Mouse (Mus musculus) liver, embryonic 14.5 days (tissue): ENCODE results near the gene Eif2b1.

Experiments used
- CTCF ChIP-seq: IDR thresholded peaks from 2 replicates; pipeline ENCODE4 v1.5.1; 2016; ENCODE audit warnings: antibody characterized with exemption, low read depth, control low read depth
- EP300 ChIP-seq: IDR thresholded peaks from 2 replicates; pipeline ENCODE4 v1.6.1; 2016; ENCODE audit warnings: antibody characterized with exemption, low read depth

DNA sequence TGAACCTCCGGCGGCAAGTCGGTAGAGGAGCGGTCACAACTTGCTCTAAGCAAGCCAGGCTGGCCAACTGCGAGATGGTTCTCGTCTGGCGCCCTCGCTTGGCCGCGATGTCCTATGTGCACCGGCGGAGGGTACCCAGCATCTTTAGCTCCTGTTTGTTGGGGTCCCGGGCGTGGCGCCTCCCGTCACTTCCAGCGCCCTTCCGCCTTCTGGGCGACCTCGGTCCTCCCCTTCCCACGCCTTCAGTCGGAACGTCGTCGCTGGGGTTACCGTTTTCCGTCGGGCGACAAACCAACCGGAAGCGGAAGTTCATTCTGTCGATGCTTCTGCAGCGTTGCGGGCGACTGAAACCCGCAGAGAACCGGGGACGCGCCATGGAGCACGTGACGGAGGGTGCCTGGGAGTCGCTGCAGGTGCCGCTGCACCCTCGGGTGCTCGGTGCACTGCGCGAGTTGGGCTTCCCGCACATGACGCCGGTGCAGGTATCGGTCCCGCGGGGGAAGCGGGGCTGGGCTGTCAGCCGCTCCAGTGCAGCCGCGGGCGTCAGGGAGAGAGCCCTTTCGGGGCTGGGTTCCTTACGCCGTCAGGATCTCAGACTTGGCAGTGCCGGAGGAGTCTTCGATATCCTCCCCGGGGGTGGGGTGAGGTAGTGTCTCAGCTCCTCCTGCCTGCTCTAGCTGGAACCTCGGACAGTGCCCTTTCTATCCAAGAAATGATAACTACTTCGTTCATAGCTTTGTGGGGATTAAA lies 26.2 kb downstream of the Eif2b1 start, which contains the start of gene Ddx55:
- peak; percentile 46 for TF ChIP-seq CTCF
- no peak for TF ChIP-seq EP300
